Mouse (Mus musculus) liver, embryonic 14.5 days (tissue): Measurements from ENCODE around the gene A930017K11Rik.

ENCODE experiments used
- CTCF ChIP-seq: IDR thresholded peaks from 2 replicates; pipeline ENCODE4 v1.5.1; 2016; ENCODE audit warnings: antibody characterized with exemption, low read depth, control low read depth
- EP300 ChIP-seq: IDR thresholded peaks from 2 replicates; pipeline ENCODE4 v1.6.1; 2016; ENCODE audit warnings: antibody characterized with exemption, low read depth

GRCm38 (mm10) chr17:25954671-25955070 is 2.3 kb upstream of the A930017K11Rik start:
- TF ChIP-seq CTCF (no peak), EP300 (no peak)
